Mouse (Mus musculus): ENCODE data around the gene Higd1a. TPM values are rescaled to one million over a fixed set of nuclear protein-coding genes. Genes with fewer than 3 reads are reported as not detected.

Higd1a gene
- polyA plus RNA-seq, 1 experiment from 2014 or later, result 142 TPM

- no peaks in the 10 kb centered on the region for H3K9me3 ChIP-seq (ENCODE audit: low read length)
Observed at GRCm38 (mm10) chr9:121865425-121866008, 7.4 kb upstream of the Higd1a start.

GRCm38 (mm10) chr9:121864837-121865236 lies 6.7 kb upstream of the Higd1a start:
- 53% methylated on average over 4 of the region's 4 CpGs for WGBS
- Histone ChIP-seq H3K9ac (replicated peaks; ENCODE audit: low read length) (no peak overlapping the region), H3K9me3 (ENCODE audit: low read length) (no peaks in the 10 kb centered on the region), H3K4me3 (ENCODE audit: low read length) (no peak overlapping the region), H3K4me2 (replicated peaks; ENCODE audit: low read depth, low read length) (no peak overlapping the region), H3K36me3 (ENCODE audit: insufficient read depth, low read length) (no peaks in the 10 kb centered on the region), H3K4me1 (ENCODE audit: insufficient read depth, low read length) (0 out of 2 replicates have a peak, but pooled peaks cover 6% of the 10 kb centered on the region), H3K27me3 (ENCODE audit: insufficient read depth, low read length) (no peaks in the 10 kb centered on the region), H3K27ac (ENCODE audit: low read length) (no peak overlapping the region)
- no peak for ATAC-seq (ENCODE audit: low FRiP score, low TSS enrichment)

More at GRCm38 (mm10) chr9:121865425-121866008, 7.4 kb upstream of the Higd1a start:
- ATAC-seq (ENCODE audit: low FRiP score, low TSS enrichment), result no peak
- WGBS, result 43% methylated on average over 3 of the region's 3 CpGs
- 0 out of 2 replicates have a peak, but pooled peaks cover 6% of the 10 kb centered on the region for H3K4me1 ChIP-seq (ENCODE audit: insufficient read depth, low read length)
- H3K4me2 ChIP-seq (replicated peaks; ENCODE audit: low read depth, low read length), result no peak overlapping the region
- no peak overlapping the region for H3K27ac ChIP-seq (ENCODE audit: low read length)
- H3K36me3 ChIP-seq (ENCODE audit: insufficient read depth, low read length), result no peaks in the 10 kb centered on the region
- no peaks in the 10 kb centered on the region for H3K27me3 ChIP-seq (ENCODE audit: insufficient read depth, low read length)
- no peak overlapping the region for H3K4me3 ChIP-seq (ENCODE audit: low read length)
- no peak overlapping the region for H3K9ac ChIP-seq (replicated peaks; ENCODE audit: low read length)

- Histone ChIP-seq H3K27me3 (ENCODE audit: insufficient read depth, low read length) (no peaks in the 10 kb centered on the region), H3K4me2 (replicated peaks; ENCODE audit: low read depth, low read length) (no peak overlapping the region), H3K4me3 (ENCODE audit: low read length) (no peak overlapping the region), H3K9me3 (ENCODE audit: low read length) (no peaks in the 10 kb centered on the region), H3K9ac (replicated peaks; ENCODE audit: low read length) (no peak overlapping the region), H3K36me3 (ENCODE audit: insufficient read depth, low read length) (no peaks in the 10 kb centered on the region; the same call in 1 of the 2 replicates), H3K4me1 (ENCODE audit: insufficient read depth, low read length) (peaks cover 5% of the 10 kb centered on the region), H3K27ac (ENCODE audit: low read length) (no peak overlapping the region)
- no peak for ATAC-seq (ENCODE audit: low FRiP score, low TSS enrichment)
- WGBS, result 91% methylated on average over 2 of the region's 2 CpGs
Observed at GRCm38 (mm10) chr9:121860921-121861320, 2.8 kb upstream of the Higd1a start.

- no peak for ATAC-seq (ENCODE audit: low FRiP score, low TSS enrichment)
- H3K9me3 ChIP-seq (ENCODE audit: low read length), result no peaks in the 10 kb centered on the region
- H3K4me1 ChIP-seq (ENCODE audit: insufficient read depth, low read length), result peaks cover 5% of the 10 kb centered on the region
- H3K27ac ChIP-seq (ENCODE audit: low read length), result no peak overlapping the region
- H3K36me3 ChIP-seq (ENCODE audit: insufficient read depth, low read length), result no peaks in the 10 kb centered on the region; the same call in 1 of the 2 replicates
- no peak overlapping the region for H3K9ac ChIP-seq (replicated peaks; ENCODE audit: low read length)
- H3K4me2 ChIP-seq (replicated peaks; ENCODE audit: low read depth, low read length), result no peak overlapping the region
- 96% methylated on average over 2 of the region's 2 CpGs for WGBS
- no peaks in the 10 kb centered on the region for H3K27me3 ChIP-seq (ENCODE audit: insufficient read depth, low read length)
- no peak overlapping the region for H3K4me3 ChIP-seq (ENCODE audit: low read length)
Observed at GRCm38 (mm10) chr9:121859345-121859744, 1.2 kb upstream of the Higd1a start.

GRCm38 (mm10) chr9:121857474-121858152 lies 549 bp downstream of the Higd1a start:
- H3K9ac ChIP-seq (replicated peaks; ENCODE audit: low read length), result peak overlapping the region; percentile 86
- peak overlapping the region; percentile 81 for H3K4me3 ChIP-seq (ENCODE audit: low read length)
- H3K27me3 ChIP-seq (ENCODE audit: insufficient read depth, low read length), result no peaks in the 10 kb centered on the region
- WGBS, result under 1% methylated on average over 66 of the region's 70 CpGs
- peak overlapping the region; percentile 75 for H3K4me2 ChIP-seq (replicated peaks; ENCODE audit: low read depth, low read length)
- peak overlapping the region; percentile 98 for H3K27ac ChIP-seq (ENCODE audit: low read length)
- peak; percentile 99 for ATAC-seq (ENCODE audit: low FRiP score, low TSS enrichment)
- H3K4me1 ChIP-seq (ENCODE audit: insufficient read depth, low read length), result peaks cover 5% of the 10 kb centered on the region
- peaks cover 2% of the 10 kb centered on the region; the same call in 1 of the 2 replicates for H3K36me3 ChIP-seq (ENCODE audit: insufficient read depth, low read length)
- no peaks in the 10 kb centered on the region for H3K9me3 ChIP-seq (ENCODE audit: low read length)

- Histone ChIP-seq H3K9me3 (ENCODE audit: low read length) (no peaks in the 10 kb centered on the region), H3K9ac (replicated peaks; ENCODE audit: low read length) (peak overlapping the region; percentile 86), H3K27me3 (ENCODE audit: insufficient read depth, low read length) (no peaks in the 10 kb centered on the region), H3K4me2 (replicated peaks; ENCODE audit: low read depth, low read length) (peak overlapping the region; percentile 75), H3K4me1 (ENCODE audit: insufficient read depth, low read length) (peaks cover 5% of the 10 kb centered on the region), H3K36me3 (ENCODE audit: insufficient read depth, low read length) (peaks cover 5% of the 10 kb centered on the region), H3K4me3 (ENCODE audit: low read length) (peak overlapping the region; percentile 81), H3K27ac (ENCODE audit: low read length) (peak overlapping the region; percentile 98)
- WGBS, result under 1% methylated on average over 39 of the region's 39 CpGs
- peak; percentile 39; the same call in 1 of the 2 replicates for ATAC-seq (ENCODE audit: low FRiP score, low TSS enrichment)
Observed at GRCm38 (mm10) chr9:121856649-121857416, 1.3 kb downstream of the Higd1a start.

- Histone ChIP-seq H3K4me1 (ENCODE audit: insufficient read depth, low read length) (peaks cover 5% of the 10 kb centered on the region), H3K36me3 (ENCODE audit: insufficient read depth, low read length) (peaks cover 14% of the 10 kb centered on the region; the same call in 1 of the 2 replicates), H3K9ac (replicated peaks; ENCODE audit: low read length) (no peak overlapping the region), H3K27me3 (ENCODE audit: insufficient read depth, low read length) (no peaks in the 10 kb centered on the region), H3K27ac (ENCODE audit: low read length) (no peak overlapping the region), H3K9me3 (ENCODE audit: low read length) (no peaks in the 10 kb centered on the region), H3K4me3 (ENCODE audit: low read length) (no peak overlapping the region), H3K4me2 (replicated peaks; ENCODE audit: low read depth, low read length) (no peak overlapping the region)
- ATAC-seq (ENCODE audit: low FRiP score, low TSS enrichment), result no peak
- WGBS, result 97% methylated on average over 3 of the region's 3 CpGs
Observed at GRCm38 (mm10) chr9:121854246-121854645, 3.9 kb downstream of the Higd1a start.

GRCm38 (mm10) chr9:121847842-121848241 lies 10.3 kb downstream of the Higd1a start:
- Histone ChIP-seq H3K4me1 (ENCODE audit: insufficient read depth, low read length) (no peaks in the 10 kb centered on the region), H3K27me3 (ENCODE audit: insufficient read depth, low read length) (no peaks in the 10 kb centered on the region), H3K27ac (ENCODE audit: low read length) (no peak overlapping the region), H3K4me3 (ENCODE audit: low read length) (no peak overlapping the region), H3K36me3 (ENCODE audit: insufficient read depth, low read length) (peaks cover 22% of the 10 kb centered on the region; the same call in 1 of the 2 replicates), H3K9ac (replicated peaks; ENCODE audit: low read length) (no peak overlapping the region), H3K9me3 (ENCODE audit: low read length) (peaks cover 5% of the 10 kb centered on the region; the same call in 1 of the 2 replicates), H3K4me2 (replicated peaks; ENCODE audit: low read depth, low read length) (no peak overlapping the region)
- WGBS, result 66% methylated on average over 5 of the region's 5 CpGs
- ATAC-seq (ENCODE audit: low FRiP score, low TSS enrichment), result no peak

GRCm38 (mm10) chr9:121847138-121847537 lies 11.0 kb downstream of the Higd1a start:
- Histone ChIP-seq H3K9ac (replicated peaks; ENCODE audit: low read length) (no peak overlapping the region), H3K36me3 (ENCODE audit: insufficient read depth, low read length) (peaks cover 22% of the 10 kb centered on the region; the same call in 1 of the 2 replicates), H3K4me3 (ENCODE audit: low read length) (no peak overlapping the region), H3K27me3 (ENCODE audit: insufficient read depth, low read length) (no peaks in the 10 kb centered on the region), H3K27ac (ENCODE audit: low read length) (no peak overlapping the region), H3K4me1 (ENCODE audit: insufficient read depth, low read length) (no peaks in the 10 kb centered on the region), H3K9me3 (ENCODE audit: low read length) (peaks cover 5% of the 10 kb centered on the region; the same call in 1 of the 2 replicates), H3K4me2 (replicated peaks; ENCODE audit: low read depth, low read length) (no peak overlapping the region)
- ATAC-seq (ENCODE audit: low FRiP score, low TSS enrichment), result no peak
- 99% methylated on average over 4 of the region's 4 CpGs for WGBS

Measured in kidney, embryonic 16.5 days (tissue).